ENCODE assay signal across 28 mouse cellular contexts in the genomic region with DNA sequence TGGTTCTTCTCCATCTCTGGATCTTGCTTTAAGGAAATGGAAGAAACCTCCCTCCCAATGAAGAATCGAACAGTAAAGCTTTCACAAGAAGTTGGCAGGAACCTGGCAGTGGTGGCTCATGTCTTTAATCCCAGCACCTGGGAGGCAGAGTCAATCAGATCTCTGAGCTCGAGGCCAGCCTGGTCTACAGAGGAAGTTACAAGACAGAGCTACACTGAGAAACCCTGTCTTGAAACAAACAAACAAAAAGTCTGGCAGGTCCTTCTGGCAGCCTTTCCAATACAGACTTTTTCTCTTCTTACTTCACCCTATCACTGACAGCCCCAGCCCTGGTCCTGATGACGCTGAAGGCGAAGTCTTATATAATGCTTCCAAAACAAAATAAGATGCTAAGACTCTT.
"Had no signal": no experiment of that assay in that cellular context is flagged by ENCODE, and none has a peak within 500 bp of the region (broad histone marks: within the 10 kb centered on the region; RNA-seq: fewer than 3 reads in every experiment).

No protein-coding gene starts in this region.

- H3K4me3 ChIP-seq: limb, embryonic 10.5 days; limb, embryonic 12.5 days; limb, embryonic 13.5 days; limb, embryonic 15.5 days; liver, embryonic 12.5 days; liver, embryonic 13.5 days; liver, embryonic 15.5 days; lung, embryonic 15.5 days; megakaryocyte, embryonic 14.5 days; midbrain, embryonic 10.5 days; midbrain, embryonic 12.5 days; midbrain, embryonic 13.5 days; midbrain, embryonic 15.5 days; myocyte; neural tube, embryonic 12.5 days had no signal

- H3K36me3 ChIP-seq: limb, embryonic 10.5 days; limb, embryonic 12.5 days; limb, embryonic 13.5 days; limb, embryonic 15.5 days; liver, embryonic 12.5 days; liver, embryonic 13.5 days; liver, embryonic 15.5 days; lung, embryonic 15.5 days; midbrain, embryonic 10.5 days; midbrain, embryonic 12.5 days; midbrain, embryonic 13.5 days; midbrain, embryonic 15.5 days; neural tube, embryonic 12.5 days had no signal

- H3K27ac ChIP-seq: limb, embryonic 10.5 days; limb, embryonic 12.5 days; limb, embryonic 13.5 days; limb, embryonic 15.5 days; liver, embryonic 12.5 days; liver, embryonic 13.5 days; liver, embryonic 14.5 days; liver, embryonic 15.5 days; lung, embryonic 15.5 days; macrophage; midbrain, embryonic 10.5 days; midbrain, embryonic 12.5 days; midbrain, embryonic 13.5 days; midbrain, embryonic 15.5 days; neural tube, embryonic 12.5 days had no signal

- H3K27me3 ChIP-seq: limb, embryonic 12.5 days; limb, embryonic 13.5 days; limb, embryonic 15.5 days; liver, embryonic 12.5 days; liver, embryonic 13.5 days; liver, embryonic 15.5 days; lung, embryonic 15.5 days; megakaryocyte, embryonic 14.5 days; midbrain, embryonic 12.5 days; midbrain, embryonic 13.5 days; midbrain, embryonic 15.5 days; neural tube, embryonic 12.5 days had no signal

- H3K9me3 ChIP-seq: limb, embryonic 10.5 days; limb, embryonic 12.5 days; limb, embryonic 13.5 days; limb, embryonic 15.5 days; liver, embryonic 12.5 days; liver, embryonic 13.5 days; liver, embryonic 15.5 days; lung, embryonic 15.5 days; megakaryocyte, embryonic 14.5 days; midbrain, embryonic 10.5 days; midbrain, embryonic 12.5 days; midbrain, embryonic 13.5 days; midbrain, embryonic 15.5 days; neural tube, embryonic 12.5 days had no signal

- H3K4me1 ChIP-seq: limb, embryonic 10.5 days; limb, embryonic 12.5 days; limb, embryonic 13.5 days; limb, embryonic 15.5 days; liver, embryonic 12.5 days; liver, embryonic 13.5 days; liver, embryonic 15.5 days; lung, embryonic 15.5 days; megakaryocyte, embryonic 14.5 days; midbrain, embryonic 12.5 days; midbrain, embryonic 13.5 days; midbrain, embryonic 15.5 days; neural tube, embryonic 12.5 days had no signal

- DNase-seq: left cerebral cortex, postnatal 4 days; liver; liver, embryonic 13.5 days; liver, postnatal 0 days; lung, adult 18-20 months; lung, adult 2 months; lung, embryonic 14.5 days; lung, postnatal 10 days; lung, postnatal 14 days; lung, postnatal 36 days; lung, postnatal 4 days; midbrain, embryonic 14.5 days had no signal
